Mouse (Mus musculus) layer of hippocampus, adult 9-11 months (tissue): ENCODE measurements around the gene Gabbr2.

Experiments
- DNase-seq: peaks from one replicate; pipeline ENCODE4 v3.0.0; 2022

Gabbr2 gene

DNA sequence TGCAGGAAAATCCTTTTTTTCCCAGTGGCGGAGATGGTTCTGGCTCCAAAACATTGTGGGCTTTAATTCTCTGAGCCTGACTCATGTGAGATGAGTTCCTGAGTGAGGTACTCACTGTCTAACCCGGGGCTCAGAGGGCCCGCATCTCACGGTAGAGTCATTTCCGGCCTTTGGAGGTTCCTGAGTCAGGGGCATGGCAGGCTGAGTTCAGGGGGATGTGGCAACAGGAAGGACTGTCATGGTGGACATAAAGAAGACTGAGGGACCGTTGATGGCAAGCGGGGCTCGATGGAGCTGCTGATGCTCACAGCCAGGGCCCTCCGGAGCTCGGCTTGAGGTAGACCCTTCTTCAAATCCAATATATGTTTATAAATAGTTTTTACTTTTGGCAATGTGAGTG is 288.5 kb downstream of the Gabbr2 start:
- DNase-seq: no peak

DNA sequence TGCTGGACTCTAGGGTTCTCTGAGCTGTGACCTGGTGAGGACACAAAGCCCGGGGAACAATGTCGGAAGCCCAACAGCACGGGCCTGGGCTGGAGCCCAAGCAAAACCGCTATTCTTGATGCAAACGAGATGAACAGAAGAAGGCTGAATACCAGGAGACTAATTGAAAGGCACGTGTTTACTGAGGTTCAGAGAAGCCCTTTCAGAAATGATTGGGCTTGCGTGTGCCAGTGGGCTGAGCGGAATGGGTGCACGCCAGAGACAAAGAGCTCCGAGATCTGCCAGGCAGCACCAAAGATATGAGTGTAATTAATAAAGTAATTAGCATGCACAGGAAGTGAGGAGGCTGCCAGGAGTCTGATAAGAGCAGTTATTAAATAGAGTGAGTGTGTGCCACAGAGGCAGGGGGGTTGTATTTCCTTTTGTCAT is 291.4 kb downstream of the Gabbr2 start:
- no peak for DNase-seq

DNA sequence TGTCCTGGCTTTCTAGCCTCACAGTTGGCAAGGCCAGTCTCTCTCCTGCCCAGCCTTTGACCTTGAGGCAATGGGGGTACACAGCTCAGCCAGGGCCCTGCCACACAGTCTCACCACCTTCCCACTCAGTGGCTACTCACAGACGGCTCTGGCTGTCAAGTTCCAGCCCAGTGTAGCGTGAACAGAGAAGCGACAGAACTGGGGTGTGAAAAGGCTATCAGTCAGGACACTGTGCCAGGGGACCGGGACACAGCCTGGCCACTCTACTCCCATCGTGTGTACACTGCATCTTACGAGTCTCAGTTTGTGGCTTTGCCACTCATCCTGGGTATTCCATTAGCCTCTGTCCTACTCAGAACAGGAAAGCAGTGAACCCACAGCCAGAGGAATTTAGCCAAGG is 295.2 kb downstream of the Gabbr2 start:
- no peak for DNase-seq

DNA sequence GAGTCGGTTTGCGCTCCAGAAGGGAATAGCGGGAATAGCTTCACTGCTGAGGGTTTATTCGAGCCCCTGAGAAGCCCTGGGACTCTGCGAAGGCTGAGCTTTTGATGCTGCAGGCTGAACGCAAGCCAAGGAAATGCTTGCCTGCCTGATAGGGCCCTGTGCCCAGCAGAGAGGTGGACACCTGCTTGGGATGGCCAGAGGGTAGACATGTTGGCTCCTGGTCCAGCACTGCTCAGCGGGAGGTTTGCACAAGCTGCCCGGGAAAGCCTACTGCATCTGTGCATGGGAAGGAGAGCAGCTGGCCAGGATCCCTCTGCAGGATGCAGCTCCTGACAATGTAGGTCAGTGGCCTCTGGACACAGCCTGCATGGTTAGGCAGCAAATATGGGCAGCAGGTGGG is 301.1 kb downstream of the Gabbr2 start:
- no peak for DNase-seq

DNA sequence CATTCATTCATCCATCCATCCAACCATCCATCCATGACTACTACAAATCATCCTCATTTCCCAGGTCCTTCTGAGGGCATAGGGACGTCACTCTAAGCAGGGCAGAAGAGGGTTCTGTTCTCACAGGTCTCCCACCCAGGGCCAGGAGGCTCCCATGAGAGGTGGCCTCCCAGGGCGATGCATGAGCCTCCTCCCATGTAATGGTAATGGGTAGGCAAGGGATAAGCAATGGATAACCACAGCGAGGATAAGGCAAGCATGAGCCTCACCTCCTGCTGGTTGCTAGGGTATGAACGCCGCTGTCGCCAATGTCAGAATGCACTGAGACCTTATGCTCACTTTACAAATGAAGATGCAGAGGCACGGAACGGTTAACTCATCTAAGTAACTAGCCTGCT is 301.7 kb downstream of the Gabbr2 start:
- DNase-seq: no peak

DNA sequence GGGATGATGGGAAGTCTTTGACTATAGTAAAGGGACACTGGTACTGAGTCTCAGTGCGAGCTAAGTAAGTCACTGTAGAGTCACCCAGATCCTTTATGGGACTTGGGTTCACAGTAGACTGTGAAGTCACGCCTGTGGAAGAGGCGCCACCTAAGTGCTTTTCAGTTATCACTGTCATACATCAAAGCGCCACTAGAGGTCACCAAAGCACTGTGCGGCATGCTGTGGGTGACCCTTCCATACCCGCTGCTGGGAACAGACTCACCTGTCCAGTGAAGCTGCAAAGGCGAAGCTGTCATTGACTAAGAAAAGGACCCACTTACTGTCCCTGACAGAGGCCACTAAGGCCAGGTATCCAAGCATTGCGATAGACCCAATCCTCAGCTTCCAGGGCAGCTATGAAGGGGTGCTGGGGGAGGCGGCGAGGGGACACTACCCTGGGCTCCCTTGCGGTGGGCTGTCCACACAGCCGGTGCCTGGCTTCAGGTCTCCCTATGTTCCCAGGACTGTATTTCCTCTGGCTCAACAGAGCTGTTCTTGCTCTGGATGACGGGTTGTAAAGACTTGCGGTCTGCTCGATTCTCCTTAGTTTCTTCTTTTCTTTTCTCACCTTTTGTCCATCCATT is 302.2 kb downstream of the Gabbr2 start:
- DNase-seq: peak; percentile 52

- DNase-seq: no peak
Observed at GRCm38 (mm10) chr4:46688213-46688832, 303.4 kb downstream of the Gabbr2 start.

- peak; percentile 91 for DNase-seq
Observed at GRCm38 (mm10) chr4:46684160-46684559, 307.5 kb downstream of the Gabbr2 start.

DNA sequence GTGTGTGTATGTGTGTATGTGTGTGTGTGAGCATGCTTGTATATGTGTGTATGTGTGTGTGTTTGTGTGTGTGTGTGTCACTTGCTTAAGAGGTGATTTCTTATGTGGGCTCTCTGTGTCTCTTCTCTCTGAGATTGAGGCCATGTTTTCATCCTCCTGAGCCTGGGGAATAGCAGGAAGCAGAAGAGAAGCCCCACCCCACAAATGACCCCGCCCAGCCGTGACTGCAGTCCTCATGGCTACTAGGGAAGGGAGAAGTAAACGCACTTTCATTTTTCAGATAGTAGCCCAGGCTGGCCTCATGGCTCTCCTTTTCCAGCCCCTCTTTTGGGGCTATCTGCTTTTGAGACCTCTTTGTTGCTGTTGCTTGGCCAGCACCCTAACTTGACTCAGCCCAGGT is 315.0 kb downstream of the Gabbr2 start:
- DNase-seq: no peak

DNA sequence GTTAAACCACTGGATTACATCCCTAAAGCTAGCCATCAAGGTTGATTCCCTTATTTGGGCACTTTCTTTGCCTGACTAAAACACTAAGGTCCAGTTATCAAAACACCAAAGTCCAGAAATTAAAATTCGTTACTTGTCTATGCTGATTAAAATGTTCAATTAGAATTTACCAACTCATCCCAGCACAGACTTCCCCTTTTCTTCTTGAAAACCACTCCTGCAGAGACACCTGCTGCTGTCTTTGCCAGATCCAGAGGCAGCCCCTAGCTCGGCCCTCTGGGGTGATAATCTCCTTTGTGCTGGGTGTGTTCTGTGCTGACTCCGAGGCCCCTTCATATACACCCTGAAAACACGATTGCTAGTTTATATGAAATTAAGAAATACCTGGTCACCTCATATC is 315.7 kb downstream of the Gabbr2 start:
- DNase-seq: no peak

DNA sequence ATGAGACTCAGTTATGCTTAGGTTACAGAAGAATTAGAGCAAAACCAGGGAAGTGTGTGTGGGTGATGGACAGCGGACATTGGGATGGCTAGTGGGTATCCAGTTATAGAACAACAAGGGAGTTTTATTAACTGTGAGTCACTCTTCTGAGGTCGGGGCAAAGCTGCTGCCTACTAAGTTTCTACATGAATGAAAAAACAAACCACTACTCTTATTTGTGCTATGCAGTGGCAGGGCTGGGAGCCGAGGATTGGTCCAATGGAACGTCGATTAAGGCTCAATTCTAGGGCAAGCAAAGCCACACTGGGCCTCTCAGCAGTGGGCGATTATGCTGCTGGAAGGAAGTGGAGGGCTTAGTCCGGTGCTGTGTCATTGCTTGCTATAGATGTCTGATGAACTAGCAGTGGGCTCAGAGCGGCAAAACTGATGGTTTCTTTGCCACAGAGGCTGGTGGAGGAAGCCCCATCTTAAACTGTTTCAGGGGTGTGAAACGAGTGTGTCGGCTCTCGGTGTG is 316.3 kb downstream of the Gabbr2 start:
- no peak for DNase-seq

GRCm38 (mm10) chr4:46668620-46669019 is 323.1 kb downstream of the Gabbr2 start:
- DNase-seq: no peak

- DNase-seq: no peak
Observed at GRCm38 (mm10) chr4:46666420-46666819, 325.3 kb downstream of the Gabbr2 start.

GRCm38 (mm10) chr4:46665371-46665774 is 326.3 kb downstream of the Gabbr2 start:
- DNase-seq: no peak

GRCm38 (mm10) chr4:46664123-46665009 is 327.3 kb downstream of the Gabbr2 start:
- no peak for DNase-seq

- no peak for DNase-seq
Observed at GRCm38 (mm10) chr4:46661433-46661832, 330.2 kb downstream of the Gabbr2 start.

GRCm38 (mm10) chr4:46658946-46659345 is 332.7 kb downstream of the Gabbr2 start:
- DNase-seq: no peak

DNA sequence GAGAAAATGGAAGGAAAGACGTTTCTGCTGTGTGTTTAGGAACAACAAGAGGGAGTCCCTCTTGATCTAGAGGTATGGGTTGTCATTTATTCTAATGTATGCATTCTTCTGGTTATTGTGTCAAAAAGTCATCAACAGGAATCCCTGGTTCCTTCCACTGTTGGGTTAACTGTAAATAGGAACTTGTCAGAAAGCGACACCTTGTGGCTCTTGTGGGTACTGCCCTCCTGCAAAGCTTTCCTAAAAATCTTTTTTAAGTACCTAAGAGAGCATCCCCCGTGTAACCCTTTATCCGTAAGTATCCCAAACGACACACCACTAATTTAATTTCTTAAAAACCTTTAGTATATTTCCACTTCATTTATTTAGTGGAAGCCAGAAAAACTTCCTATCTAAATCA is 334.6 kb downstream of the Gabbr2 start:
- DNase-seq: peak; percentile 39

DNA sequence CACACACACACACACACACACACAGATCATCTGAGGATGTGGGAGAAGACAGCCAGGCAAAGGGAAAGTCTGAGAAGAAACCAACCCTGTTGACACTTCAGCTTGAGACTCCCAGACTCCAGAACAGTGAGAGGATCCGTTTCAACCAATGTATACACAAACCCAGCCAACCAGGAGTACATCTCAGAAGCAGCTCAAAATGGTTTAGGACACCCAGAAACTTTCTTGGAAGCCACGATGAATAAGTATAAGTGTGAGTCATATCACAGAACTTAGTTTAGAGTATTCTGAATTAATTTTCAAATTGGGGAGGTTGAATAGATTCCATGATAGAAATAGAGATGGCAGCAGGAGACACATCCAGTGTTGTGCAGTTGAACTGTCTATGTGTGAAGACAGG is 335.7 kb downstream of the Gabbr2 start:
- DNase-seq: no peak

DNA sequence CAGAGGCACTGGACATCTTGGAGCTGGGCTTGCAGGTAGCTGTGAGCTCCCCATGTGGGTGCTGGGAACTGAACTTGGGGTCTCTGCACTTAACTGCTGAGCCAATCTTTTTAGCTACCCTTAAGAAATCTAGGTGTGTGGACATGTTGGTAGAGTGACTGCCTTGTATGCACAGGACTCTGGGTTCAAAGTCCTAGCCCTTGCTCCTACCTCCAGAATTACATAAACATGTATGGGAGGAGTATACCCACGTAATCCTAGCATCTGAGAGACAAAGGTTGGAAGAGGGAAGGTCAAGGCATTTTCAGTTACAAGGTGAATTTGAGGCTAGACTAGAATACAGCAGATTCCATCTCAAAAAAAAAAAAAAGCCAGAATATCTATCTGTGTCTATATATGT is 336.4 kb downstream of the Gabbr2 start:
- no peak for DNase-seq

- DNase-seq: peak; percentile 90
Observed at GRCm38 (mm10) chr4:46650086-46650753, 341.5 kb downstream of the Gabbr2 start, which contains the start of gene Tbc1d2. Gene Tbc1d2, minus strand, starts transcription at chr4:46650209.

- DNase-seq: no peak
Observed at GRCm38 (mm10) chr4:46649161-46649560, 342.5 kb downstream of the Gabbr2 start.

- no peak for DNase-seq
Observed at GRCm38 (mm10) chr4:46643676-46644112, 348.0 kb downstream of the Gabbr2 start.
